Comparison of ENCODE assay signal across 14 mouse cellular contexts in the genomic region with DNA sequence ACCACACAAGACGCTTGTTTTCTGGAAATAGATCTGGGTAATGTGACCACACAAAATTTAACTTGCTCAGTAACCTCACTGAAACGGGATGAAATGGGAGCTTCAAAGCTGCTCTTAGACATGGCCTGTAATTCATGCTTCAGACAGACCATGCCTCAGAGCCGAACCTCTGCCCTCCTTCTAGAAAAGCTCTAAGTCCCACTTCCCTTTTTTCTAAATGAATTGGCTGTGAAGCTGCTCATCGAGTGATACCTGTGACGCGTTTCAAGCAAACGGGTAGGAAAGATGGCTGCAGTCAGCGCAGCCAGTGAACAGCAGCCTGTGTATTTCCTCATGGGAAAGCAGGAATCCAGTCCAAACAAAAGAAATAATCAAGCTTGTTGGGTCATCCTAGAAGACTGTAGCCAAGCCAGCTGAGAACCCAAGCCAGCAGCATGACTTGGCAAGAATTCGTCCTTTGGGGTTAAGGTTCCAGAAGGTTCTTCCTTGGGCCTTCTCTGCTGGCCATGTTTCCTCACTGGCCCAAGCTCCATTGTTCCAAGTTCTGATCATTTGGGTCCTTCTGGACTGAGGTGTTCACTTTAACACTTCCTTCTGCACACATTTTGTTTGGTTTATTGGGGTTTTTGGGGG. TPM values are rescaled to one million over a fixed set of nuclear protein-coding genes. Genes with fewer than 3 reads are reported as not detected.
DNase-seq lines count a peak whose midpoint lies in the region; ATAC-seq and TF ChIP-seq lines count a peak whose summit lies in the region.
"Had no signal": no experiment of that assay in that cellular context is flagged by ENCODE, and none has a peak within 500 bp of the region (broad histone marks: within the 10 kb centered on the region; RNA-seq: fewer than 3 reads in every experiment).

No protein-coding gene starts in this region.

- no peak for TF ChIP-seq POLR2A in cerebellum, adult 2 months (IDR thresholded peaks at IDR 0.05; ENCODE audit: borderline replicate concordance, insufficient read depth, low read length)

- no peak overlapping the region for H3K4me3 ChIP-seq in left cerebral cortex, adult 2 months
- no peak overlapping the region for H3K4me3 ChIP-seq in cerebellum, adult 2 months (replicated peaks; ENCODE audit: insufficient read depth, low read depth, low read length)
- H3K4me3 ChIP-seq: forebrain, embryonic 13.5 days; heart, embryonic 15.5 days had no signal

- intact Hi-C loops in left cerebral cortex, adult 2 months (cut with DNase I), result no loop called here
- intact Hi-C loops in left cerebral cortex, postnatal 25 days (cut with DNase I), result no loop called here

- H3K4me1 ChIP-seq in cerebellum, adult 2 months (ENCODE audit: control insufficient read depth, insufficient read depth, low read length), result no peaks in the 10 kb centered on the region
- H3K4me1 ChIP-seq: forebrain, embryonic 13.5 days had no signal

- no peak for TF ChIP-seq CTCF in left cerebral cortex, adult 2 months (IDR thresholded peaks at IDR 0.05)
- no peak for TF ChIP-seq CTCF in cerebellum, adult 2 months (IDR thresholded peaks at IDR 0.05; ENCODE audit: borderline replicate concordance, insufficient read depth, low read depth, low read length)

- ATAC-seq in megakaryocyte-erythroid progenitor cell, adult 5-6 weeks (replicated peaks; ENCODE audit: low FRiP score, low TSS enrichment, poor library complexity, severe bottlenecking), result no peak
- ATAC-seq: forebrain, embryonic 13.5 days had no signal

- 71% methylated on average over 9 of the region's 9 CpGs for WGBS in cerebellum, adult 2 months

- H3K27ac ChIP-seq in left cerebral cortex, adult 2 months, result 0 out of 2 replicates have a peak overlapping the region, but pooled peaks have one; percentile 9
- H3K27ac ChIP-seq in cerebellum, adult 2 months (ENCODE audit: insufficient read depth, low read length), result no peak overlapping the region
- H3K27ac ChIP-seq: forebrain, embryonic 13.5 days; liver, embryonic 14.5 days had no signal

- DNase-seq in adrenal gland, postnatal 10 days, result peak; percentile 55
- DNase-seq in adrenal gland, postnatal 4 days (ENCODE audit: low spot score in 2 of 2), result no peak
- DNase-seq in left cerebral cortex, adult 2 months (ENCODE audit: extremely low spot score in 1 of 2, low spot score in 2 of 2), result no peak
- no peak for DNase-seq in left cerebral cortex, postnatal 25 days (ENCODE audit: low spot score in 2 of 2)
- DNase-seq in gastrocnemius, postnatal 25 days, result peak; percentile 44
- peak; percentile 81 for DNase-seq in skeletal muscle tissue, adult 2 months (ENCODE audit: low read depth, low spot score)
- DNase-seq in cerebellum, adult 2 months, result no peak
- DNase-seq: adrenal gland, adult 8-10 months; cerebellum, adult 18-20 months; lung, postnatal 4 days had no signal

- no peaks in the 10 kb centered on the region for H3K27me3 ChIP-seq in cerebellum, adult 2 months (ENCODE audit: control insufficient read depth, insufficient read depth, low read length)
- H3K27me3 ChIP-seq: forebrain, embryonic 13.5 days; heart, embryonic 15.5 days had no signal

RNA-seq across cellular contexts. Expression of a gene that starts 29.2 kb away (rescaled TPM):
- 10 to 100 TPM; 19.0 to 25.4 TPM for total RNA-seq in adrenal gland, postnatal 10 days (2021)
- 10 to 100 TPM; 35.6 to 36.1 TPM for total RNA-seq in adrenal gland, postnatal 4 days (2021)
- total RNA-seq in left cerebral cortex, adult 2 months (2021), result 10 to 100 TPM; 17.4 to 19.2 TPM
- total RNA-seq in left cerebral cortex, postnatal 25 days (2021), result 10 to 100 TPM; 18.7 to 19.8 TPM
- total RNA-seq in gastrocnemius, postnatal 25 days (2021), result 1 to 10 TPM; 6.3 to 7.2 TPM
- polyA plus RNA-seq in cerebellum, adult 2 months (2012; rRNA removed), result 15.1 and 16.9 TPM in 2 replicates
- 18.1 and 22.3 TPM in 2 replicates for total RNA-seq in megakaryocyte-erythroid progenitor cell, adult 5-6 weeks (2014; fragmentation: Nextera tagmentation)
- total RNA-seq in megakaryocyte-erythroid progenitor cell, adult 5-6 weeks (2017), result 15.4 and 17.1 TPM in 2 replicates

RNA-seq across cellular contexts. Expression of a gene that starts 29.3 kb away (rescaled TPM):
- total RNA-seq in adrenal gland, postnatal 10 days (2021), result 10 to 100 TPM; 63.0 to 85.4 TPM
- total RNA-seq in adrenal gland, postnatal 4 days (2021), result 10 to 100 TPM; 64.9 to 66.5 TPM
- total RNA-seq in left cerebral cortex, adult 2 months (2021), result 100 to 1,000 TPM; 106 to 115 TPM
- total RNA-seq in left cerebral cortex, postnatal 25 days (2021), result 100 to 1,000 TPM; 112 to 125 TPM
- 10 to 100 TPM; 47.3 to 56.5 TPM for total RNA-seq in gastrocnemius, postnatal 25 days (2021)
- polyA plus RNA-seq in cerebellum, adult 2 months (2012; rRNA removed), result 207 and 224 TPM in 2 replicates
- total RNA-seq in megakaryocyte-erythroid progenitor cell, adult 5-6 weeks (2014; fragmentation: Nextera tagmentation), result 72.9 and 109 TPM in 2 replicates
- total RNA-seq in megakaryocyte-erythroid progenitor cell, adult 5-6 weeks (2017), result 69.2 and 112 TPM in 2 replicates

RNA-seq across cellular contexts. Expression of a gene that starts 44.4 kb away (rescaled TPM):
- total RNA-seq in adrenal gland, postnatal 10 days (2021), result 10 to 100 TPM; 65.6 to 72.7 TPM
- total RNA-seq in adrenal gland, postnatal 4 days (2021), result 10 to 100 TPM; 55.6 to 61.1 TPM
- 10 to 100 TPM; 38.2 to 39.6 TPM for total RNA-seq in left cerebral cortex, adult 2 months (2021)
- 10 to 100 TPM; 34.1 to 36.3 TPM for total RNA-seq in left cerebral cortex, postnatal 25 days (2021)
- 10 to 100 TPM; 12.1 to 13.1 TPM for total RNA-seq in gastrocnemius, postnatal 25 days (2021)
- polyA plus RNA-seq in cerebellum, adult 2 months (2012; rRNA removed), result 107 and 113 TPM in 2 replicates
- total RNA-seq in megakaryocyte-erythroid progenitor cell, adult 5-6 weeks (2014; fragmentation: Nextera tagmentation), result 6.5 and 8.4 TPM in 2 replicates
- total RNA-seq in megakaryocyte-erythroid progenitor cell, adult 5-6 weeks (2017), result 11.5 and 13.0 TPM in 2 replicates

Comparison
In these comparisons a context has a peak if more than half of its experiments do, and no peak if none do; other contexts are left out.
1. DNase-seq: peak in adrenal gland, postnatal 10 days (single experiment), gastrocnemius, postnatal 25 days (single experiment) and skeletal muscle tissue, adult 2 months (single experiment); none in adrenal gland, postnatal 4 days (0 of 2), left cerebral cortex, adult 2 months (0 of 2), left cerebral cortex, postnatal 25 days (0 of 2) and cerebellum, adult 2 months (0 of 2).